Mouse (Mus musculus) 3T3-L1 (cell line): ENCODE results near the gene Gm9833.
"Not testable (repeated sequence)": the region's sequence is repeated elsewhere in the genome, so short reads cannot be mapped to it uniquely, and the experiment has no call there.

Experiments used
- DNase-seq: peaks from one replicate; pipeline ENCODE4 v3.0.0-alpha.2; 2015; ENCODE audit warnings: low read depth, low spot score

Gm9833 gene

DNA sequence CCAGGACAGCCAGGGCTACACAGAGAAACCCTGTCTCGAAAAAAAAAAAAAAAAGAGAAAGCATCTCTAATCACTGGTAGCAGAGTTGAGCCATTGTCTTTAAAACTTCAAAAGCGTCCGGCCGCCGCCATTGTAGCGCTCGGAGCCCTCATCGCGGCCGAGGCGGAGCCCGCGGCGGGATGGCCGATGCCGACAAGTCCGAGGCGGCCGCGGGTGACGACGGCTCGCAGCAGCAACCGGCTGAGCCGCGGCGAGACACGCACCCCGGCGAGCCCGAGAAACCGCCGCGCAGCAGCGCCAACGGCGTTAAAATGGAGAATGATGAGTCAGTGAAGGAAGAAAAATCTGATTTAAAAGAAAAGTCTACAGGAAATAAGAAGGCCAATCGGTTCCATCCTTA, at the start of gene Gm9833:
TSS of gene Gm9833 (plus strand) at position 117 of the 400 bp plus-strand sequence.
- not testable (repeated sequence) for DNase-seq

DNA sequence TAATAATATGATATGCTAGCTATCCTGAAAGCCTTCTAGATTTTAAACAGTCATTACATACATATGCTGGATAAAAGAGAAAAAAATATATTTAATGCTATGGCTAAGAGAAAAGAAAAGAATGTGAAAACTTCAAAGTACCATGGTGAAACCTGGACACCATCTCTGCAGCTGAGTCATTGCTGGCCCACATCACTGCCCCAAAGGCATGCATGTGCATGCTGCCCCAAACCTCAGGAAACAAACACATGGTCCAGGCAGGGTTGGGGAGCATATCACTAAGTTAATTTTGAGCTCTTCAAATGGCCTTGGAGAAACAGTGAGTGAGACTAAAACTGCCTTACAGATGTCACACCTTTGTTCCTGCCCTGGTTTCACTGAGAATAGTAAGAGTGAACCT, 17.8 kb upstream of the Gm9833 start:
- peak; percentile 67 for DNase-seq

DNA sequence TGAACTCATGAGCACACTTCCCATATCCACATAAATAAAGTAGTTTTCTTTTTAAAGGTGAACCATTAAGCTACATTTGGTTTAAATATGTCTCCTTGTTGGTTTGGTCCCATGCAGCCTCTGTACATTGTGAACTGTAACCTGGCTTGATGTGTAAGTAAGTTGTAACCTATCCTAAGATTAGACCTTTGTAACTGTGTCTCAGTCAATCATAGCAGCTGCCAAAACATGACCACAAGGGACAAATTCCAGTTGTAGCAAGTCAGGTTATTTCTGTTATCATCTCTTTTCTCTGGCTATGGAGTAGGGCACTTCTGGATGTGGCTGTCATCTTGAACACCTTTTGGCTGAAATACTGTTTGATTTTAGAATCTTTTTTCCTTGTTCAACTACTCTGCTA, 12.1 kb upstream of the Gm9833 start:
- peak; percentile 25 for DNase-seq

DNA sequence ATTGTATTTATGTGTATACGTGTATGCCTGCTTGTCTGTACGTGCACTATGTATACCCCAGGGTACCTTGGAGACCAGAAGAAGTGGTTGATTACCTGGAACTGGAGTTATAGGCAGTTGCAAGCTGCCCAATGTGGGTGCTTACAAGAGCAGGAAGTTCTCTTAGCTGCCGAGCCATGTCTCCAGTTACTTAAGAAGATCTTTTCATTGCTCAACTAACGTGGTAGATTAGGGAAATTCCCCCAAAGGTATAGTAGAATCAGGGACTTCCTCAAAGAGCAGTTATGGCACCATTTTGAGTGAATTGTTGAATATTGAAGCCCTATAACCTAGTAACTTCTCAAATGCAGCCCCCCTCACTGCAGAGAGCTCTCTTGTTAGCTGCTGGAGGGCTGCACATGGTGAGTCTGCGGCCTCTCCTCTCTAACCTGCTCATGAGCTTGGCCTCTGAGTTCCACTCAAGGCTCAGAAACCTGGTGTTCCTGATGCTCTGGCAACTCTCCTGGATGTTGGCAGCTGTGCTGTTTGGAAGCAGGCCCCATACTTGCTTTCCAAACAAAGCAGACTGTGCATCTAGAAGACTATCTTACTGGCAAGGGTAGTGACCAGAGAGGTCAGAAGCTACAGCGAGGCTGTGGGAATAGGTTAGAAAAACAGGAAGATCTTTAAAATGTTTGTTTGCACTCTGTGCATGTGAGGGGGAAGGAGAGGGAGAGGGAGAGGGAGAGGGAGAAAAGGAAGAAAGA, 10.6 kb upstream of the Gm9833 start:
- no peak for DNase-seq

DNA sequence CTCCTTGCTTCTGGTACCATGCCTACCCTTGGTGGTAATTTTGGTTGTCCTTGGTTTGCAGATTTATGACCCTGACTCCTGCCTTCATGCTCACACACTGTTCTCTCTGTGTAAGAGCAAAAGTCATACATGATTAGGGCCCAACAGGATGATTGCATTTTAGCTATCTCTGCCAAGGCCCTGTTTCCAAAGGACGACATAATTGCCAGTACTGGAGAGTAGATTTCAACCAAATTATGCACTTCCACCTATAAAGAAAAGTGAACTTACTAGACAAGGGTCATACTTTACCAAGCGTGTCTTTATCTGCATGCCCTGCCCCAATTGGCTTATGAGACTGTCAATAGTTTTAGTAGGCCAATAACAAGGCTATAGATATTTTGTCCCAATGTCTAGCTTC, 9.8 kb upstream of the Gm9833 start:
- no peak for DNase-seq

DNA sequence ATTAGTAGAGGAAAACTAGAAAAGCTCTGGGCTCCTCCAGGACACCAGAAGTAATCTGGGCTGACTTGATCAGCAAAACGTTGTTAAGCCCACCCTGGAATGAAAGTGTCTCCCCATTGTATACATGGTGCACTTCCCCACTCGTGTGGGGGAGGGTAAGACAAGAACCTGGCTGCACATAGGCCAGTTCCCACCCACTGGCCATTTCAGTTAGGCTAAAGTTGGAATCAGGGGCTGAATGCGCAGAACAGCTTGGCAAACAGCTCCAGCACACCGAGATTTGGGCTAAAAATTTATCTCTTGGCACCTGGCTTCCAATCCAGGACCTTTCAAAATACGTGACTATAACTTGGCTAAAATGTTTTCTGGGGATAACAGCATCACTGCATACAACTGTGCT, 6.6 kb upstream of the Gm9833 start:
- no peak for DNase-seq

DNA sequence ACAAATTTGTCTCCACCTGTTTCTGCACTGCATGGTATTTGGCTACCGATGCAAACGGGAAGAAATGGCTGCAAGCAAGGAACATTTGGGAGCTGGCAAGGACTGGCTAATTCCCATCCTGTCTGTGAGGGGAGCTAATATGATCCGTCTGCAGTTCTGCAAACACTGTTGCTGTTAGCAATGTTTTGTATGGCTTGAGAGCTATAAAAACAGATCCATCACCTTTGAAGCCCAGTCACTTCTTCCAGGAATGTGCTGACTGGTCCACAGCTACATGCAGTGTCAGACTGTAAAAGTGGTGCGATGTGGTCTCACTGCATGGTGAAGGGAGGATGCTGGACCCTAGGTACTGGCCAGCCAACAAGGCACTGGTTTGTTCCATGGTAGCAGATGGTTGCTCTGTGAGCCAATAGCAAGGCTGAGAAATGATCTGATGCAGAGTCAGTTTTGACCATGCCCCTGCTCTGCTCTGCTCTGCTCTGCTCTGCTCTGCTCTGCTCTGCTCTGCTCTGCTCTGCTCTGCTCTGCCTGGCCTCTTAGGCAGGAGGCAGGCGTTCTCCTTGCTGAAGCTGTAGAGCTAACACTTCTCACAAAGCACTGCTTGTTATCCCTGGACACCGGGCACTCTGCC, 5.9 kb upstream of the Gm9833 start:
- peak; percentile 43 for DNase-seq

DNA sequence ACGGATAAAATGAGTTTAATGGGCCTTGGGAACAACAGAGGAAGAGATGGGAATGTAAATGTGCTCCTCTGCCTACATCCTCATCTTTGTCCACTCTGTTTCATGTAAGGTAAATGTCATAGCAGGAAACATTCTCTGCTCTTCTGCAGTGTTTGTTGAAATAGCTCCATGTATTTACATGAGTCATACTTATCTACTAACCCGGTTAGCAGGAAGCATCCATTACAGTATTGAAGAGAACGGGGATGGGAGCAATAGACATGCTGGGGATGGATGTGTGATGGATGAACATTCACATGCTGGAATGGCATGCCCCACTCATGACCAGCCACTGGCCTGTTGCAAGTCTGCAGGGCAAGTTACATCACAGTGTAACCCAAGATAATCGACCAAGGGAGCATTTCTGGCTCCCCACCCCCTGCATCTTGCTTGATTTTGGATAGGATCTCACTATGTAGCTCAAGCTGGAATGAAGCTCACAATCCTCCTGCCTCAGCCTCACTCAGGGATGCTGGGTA, 5.3 kb upstream of the Gm9833 start:
- peak; percentile 56 for DNase-seq

DNA sequence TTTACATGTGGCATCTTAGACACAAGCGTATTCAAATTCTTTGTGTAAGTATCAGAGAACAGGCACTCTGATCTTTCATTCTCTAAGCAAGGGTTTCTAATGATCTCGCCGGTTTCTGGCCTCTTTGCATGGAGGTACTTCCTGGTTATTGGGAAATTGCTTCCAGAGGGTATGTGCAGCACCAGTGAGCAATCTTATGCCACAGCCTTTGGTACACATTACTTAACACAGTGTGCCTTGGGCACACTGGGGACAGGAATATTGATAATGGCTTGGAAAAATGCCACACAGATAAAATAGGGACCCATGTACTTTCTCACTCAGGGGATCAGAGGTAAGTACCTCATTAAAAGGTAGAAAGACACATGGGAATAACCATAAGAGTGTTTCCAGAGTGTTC, 3.8 kb upstream of the Gm9833 start:
- no peak for DNase-seq

DNA sequence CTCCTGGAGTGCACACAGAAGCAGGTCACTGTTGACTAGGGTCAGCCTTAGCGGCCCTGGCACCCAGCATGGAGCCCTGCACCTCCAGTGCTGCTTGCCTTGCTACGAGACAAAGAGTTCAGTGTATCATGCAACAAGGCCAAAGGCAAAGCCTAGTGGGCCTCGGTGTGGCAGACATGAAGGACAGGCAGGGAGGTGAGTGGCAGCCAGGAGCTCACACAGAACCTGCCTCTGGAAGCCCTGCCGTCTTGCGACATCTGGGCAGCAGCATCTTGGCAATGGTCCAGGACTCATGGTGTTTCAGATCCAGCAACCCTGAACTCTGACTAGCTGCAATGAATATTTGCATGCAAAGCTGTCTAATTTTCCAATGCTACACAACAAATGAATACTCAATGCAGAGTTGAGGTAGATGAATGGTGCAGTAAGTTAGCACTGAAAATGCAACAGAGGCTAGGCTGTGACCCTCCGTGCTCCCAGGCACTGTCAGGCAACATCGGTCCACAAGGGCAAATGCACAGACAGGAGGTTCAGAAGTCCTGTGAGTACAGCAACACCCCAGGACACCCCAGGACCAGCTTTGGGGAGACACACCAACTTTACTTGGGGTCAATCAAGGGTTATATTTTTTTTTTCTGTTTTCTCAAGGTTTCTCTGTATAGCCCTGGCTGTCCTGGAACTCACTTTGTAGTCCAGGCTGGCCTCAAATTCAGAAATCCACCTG, 2.4 kb upstream of the Gm9833 start:
- peak; percentile 59 for DNase-seq

DNA sequence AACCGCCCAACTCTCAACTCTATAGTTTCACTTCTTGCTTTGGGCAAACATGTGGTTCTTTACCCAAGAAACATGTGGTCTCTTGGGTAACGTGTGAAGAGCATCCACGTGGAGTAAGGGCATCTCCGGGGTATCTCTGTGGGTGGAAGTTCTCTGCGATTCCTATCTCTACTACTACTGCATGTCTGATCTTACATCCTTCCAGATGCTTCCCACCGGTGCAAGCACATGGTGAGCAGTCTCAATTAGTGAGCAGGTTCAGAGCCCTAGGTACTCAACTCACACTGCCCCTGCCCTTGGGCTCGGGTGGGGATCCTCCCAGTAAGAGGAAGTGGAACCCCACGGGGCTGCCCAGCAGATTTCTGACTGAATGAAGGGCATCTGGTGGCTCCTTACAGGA, 399 bp upstream of the Gm9833 start:
- DNase-seq, result no peak

DNA sequence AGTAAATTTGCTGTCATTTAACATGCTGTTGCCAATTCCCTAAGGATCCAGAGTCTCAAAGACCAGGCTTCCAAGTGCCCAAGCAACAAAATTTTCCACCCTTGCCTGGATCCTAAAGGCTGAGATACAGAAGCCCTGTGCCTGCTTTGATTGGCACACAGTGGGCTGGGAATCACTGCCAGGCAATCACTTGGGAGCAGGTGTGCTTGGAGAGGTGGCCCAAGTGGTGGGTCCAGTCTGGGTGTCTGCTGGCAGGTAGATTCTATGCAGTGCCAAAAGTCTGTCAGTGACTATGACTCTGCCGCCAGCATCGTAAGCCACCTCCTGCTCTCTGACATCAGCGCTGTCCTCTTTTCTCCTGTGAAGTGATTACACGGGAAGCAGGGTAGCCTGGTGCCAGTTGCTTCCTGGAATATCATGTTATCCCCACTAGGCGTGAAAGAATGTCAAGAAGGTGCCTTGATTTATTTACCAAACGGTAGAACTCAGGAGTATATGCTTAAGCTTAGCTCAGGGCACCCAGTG, 3.8 kb downstream of the Gm9833 start:
- DNase-seq, result peak; percentile 3

DNA sequence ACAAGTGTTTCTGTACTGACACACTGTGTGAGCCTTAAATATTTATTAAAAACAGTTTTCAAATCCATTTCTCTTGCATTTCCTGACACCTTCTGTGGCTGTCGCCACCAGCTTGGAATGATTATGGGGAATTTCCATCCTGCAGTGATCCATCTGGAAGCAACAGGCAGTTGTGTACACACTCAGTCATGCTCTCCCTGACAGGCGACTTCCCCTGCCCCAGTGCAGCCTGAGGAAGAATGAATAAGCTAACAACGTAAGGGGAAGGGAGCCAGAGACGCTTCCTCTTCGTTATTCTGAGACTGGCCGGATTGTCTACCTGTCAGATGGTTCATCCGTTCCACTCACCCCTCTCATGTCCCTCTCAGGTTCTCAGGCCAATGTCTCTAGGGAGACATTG, 4.6 kb downstream of the Gm9833 start:
- peak; percentile 70 for DNase-seq

DNA sequence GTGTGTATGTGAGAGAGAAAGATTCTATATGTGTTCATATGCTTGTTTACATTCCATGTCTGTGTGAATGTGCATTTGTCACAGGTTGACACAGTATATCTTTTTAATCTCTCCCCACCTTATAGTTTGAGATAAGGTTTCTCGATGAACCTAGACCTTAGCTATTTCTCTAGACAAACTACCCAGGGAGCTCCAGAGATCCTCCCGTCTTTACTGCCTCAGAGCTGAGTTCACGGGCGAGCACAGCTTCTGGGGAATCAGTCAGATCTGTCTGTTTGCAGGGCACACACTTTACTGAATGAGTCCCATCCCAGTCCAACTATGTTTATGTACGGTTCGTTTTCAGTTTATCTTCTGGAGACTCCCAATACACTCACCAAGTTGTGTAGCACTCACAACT, 5.0 kb downstream of the Gm9833 start:
- DNase-seq, result no peak

DNA sequence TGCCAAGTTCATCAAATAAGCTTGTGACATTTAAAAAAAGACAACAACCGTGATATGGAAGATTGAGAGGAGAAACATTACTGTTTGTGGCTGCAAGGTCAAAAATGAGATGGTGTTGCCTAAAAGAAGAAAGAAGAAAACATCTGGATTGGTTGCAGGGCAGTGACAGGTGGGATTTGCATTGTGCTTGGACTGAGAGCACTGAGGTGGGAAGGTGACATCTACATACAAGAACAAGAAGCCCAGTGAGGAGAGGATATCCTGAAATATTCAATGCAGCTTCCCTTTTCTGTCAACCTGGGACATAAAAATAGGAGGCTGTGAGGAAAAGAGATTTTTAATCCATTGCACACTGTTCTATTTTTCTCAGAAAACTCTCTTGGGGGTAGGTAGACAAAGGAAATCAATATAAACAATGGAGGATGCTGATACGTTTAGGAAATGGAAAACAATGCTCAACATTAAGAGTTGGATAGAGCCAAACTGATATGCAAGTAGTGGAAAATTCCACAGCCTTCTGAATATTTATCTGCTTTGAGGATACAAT, 7.2 kb downstream of the Gm9833 start:
- no peak for DNase-seq

DNA sequence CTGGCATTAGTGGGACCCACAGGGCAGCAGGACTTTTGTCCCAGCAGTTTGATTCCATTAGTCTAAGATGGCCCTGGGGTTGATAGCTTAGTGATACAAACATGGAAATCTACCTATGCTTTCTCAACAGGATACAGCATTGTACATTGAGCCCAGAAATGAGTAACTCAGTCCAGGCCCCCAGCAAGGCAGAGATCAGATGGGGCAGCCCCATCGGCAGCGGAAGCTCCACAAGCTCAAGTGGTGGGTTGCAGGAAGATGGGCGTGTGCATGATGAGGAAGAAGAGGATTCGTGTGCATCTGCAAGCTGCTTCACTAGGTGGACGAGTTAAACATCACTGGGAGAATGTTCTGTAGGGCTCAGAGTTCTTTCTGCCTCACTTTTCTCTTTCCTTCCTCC, 11.8 kb downstream of the Gm9833 start:
- DNase-seq, result no peak

DNA sequence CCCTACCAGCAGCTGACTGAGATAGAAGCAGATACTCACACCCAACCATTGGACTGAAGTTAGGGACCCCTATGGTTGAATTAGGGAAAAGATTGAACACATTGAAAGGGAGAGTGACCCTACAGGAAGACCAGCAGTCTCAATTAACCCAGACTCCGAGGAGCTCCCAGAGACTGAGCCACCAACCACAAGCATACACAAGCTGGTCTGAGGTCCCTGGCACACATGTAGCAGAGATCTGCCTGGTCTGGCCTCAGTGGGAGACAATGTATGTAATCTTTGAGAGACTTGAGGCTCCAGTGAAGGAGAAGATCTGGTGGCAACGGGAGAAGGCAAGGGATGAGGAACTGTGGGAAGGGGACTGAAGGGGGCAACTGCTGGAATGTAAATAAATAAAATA, 23.7 kb downstream of the Gm9833 start:
- DNase-seq, result no peak

DNA sequence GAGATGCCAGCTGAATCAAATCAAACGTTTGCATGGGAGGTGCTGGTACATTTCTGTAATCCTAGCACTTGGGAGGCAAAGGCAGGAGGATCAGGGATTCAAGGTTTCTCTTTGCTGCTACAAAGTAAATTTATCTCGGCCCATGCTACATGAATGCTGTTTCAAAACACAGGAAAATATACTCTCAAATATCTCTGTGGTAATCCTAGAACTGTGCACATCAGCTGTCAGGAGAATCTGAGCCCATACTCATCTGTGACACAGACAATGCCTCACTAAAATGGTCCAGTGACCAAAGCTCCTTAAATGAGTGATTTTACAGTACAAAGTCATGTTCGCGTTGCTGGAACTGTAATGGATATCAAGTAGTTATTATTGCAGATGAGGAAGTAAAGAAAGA, 24.3 kb downstream of the Gm9833 start:
- DNase-seq, result no peak

DNA sequence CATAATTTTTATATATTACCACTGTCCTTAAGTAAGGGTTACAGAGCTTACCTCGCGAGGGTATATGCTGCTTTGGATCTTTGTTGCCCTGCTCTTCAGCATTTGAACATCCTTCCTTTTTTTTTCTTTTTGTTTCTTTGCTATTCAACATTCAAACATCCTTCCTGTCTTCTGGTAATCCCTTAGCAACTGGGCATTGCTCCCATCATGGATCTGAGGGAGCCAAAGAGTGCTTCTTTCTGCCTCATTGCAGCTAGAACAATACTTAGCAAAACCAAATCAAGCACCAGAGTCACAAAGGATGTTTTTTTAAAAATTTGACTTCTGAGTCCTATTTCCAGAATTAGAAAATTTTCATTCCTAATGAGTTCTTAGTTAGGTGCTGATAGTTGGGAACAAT, 24.8 kb downstream of the Gm9833 start:
- no peak for DNase-seq

DNA sequence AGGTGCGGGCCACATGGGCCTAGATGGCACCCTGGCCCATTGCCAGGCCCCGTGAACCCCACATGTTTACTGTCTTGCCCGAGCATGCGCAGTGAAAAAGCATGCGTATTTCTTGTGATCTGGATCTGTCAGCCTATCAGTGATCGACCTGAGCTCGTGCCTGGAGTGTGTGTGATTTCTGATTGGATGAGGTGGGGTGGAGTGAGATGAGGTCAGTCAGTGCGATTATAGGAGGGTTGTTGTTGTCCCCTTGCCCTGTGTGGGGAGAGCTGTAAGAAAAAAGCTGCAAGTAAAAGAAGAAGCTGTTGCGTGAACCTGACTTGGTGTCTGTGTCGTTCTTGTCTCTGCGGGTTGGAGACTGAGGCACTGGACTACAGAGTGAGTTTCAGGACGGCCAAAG, 28.6 kb downstream of the Gm9833 start:
- no peak for DNase-seq

DNA sequence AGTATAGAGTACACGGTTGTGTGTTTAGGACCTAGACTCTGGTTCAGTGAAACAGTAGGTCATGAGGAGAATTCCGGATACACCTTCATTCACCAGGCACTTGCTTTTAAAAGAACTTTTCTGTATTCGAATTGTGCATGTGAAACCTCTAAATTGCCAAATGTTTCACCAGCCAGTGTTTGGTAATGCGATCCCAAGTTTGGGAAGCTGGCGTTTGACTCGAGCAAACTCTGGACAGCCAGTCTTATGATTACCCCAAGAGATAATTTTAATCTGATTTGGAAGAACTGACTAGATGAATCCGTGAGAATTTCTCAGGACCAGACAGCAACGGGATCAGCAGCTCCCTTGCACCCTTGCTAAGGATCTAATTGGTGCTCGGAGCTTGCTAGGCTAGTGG, 33.3 kb downstream of the Gm9833 start:
- peak; percentile 11 for DNase-seq
